ENCODE assay signal across 8 mouse cellular contexts in genomic region chr8:54077271-54078120, GRCm38 (mm10). TPM values are rescaled to one million over a fixed set of nuclear protein-coding genes. Genes with fewer than 3 reads are reported as not detected.
A peak's percentile ranks its signal among the peaks of the same experiment; 100 is the strongest.
DNase-seq lines count a peak whose midpoint lies in the region; ATAC-seq lines count a peak whose summit lies in the region.

TSS of gene Vegfc (plus strand) at chr8:54077606.

- H3K9ac ChIP-seq in hindbrain, embryonic 11.5 days (ENCODE audit: low read depth, low read length): peak within 1 kb of the TSS; percentile 77

- ATAC-seq in hindbrain, embryonic 11.5 days (ENCODE audit: low FRiP score): peak; percentile 86
- peak; percentile 78 for ATAC-seq in megakaryocyte-erythroid progenitor cell, adult 5-6 weeks (replicated peaks; ENCODE audit: low FRiP score, low TSS enrichment, poor library complexity, severe bottlenecking)

- H3K4me3 ChIP-seq in hindbrain, embryonic 11.5 days (ENCODE audit: low read depth, low read length): peak within 1 kb of the TSS; percentile 61

- intact Hi-C loops in left cerebral cortex, postnatal 36 days (cut with DNase I): loop anchor here (5.0 kb wide), 1 partner anchor 415 kb away; no protein-coding TSS in a partner anchor

- no peaks in the 10 kb centered on the region for H3K36me3 ChIP-seq in hindbrain, embryonic 11.5 days (ENCODE audit: control insufficient read depth, insufficient read depth, low read length)

- peak within 1 kb of the TSS; percentile 81 for H3K4me2 ChIP-seq in hindbrain, embryonic 11.5 days (replicated peaks; ENCODE audit: low read depth, low read length)

- no peaks in the 10 kb centered on the region for H3K4me1 ChIP-seq in hindbrain, embryonic 11.5 days (replicated peaks; ENCODE audit: control insufficient read depth, insufficient read depth, low read length)

- WGBS in hindbrain, embryonic 11.5 days: under 1% methylated on average over 61 of the region's 79 CpGs

- no peaks in the 10 kb centered on the region for H3K27me3 ChIP-seq in hindbrain, embryonic 11.5 days (ENCODE audit: control insufficient read depth, insufficient read depth, low read length)

- DNase-seq in R1 (ENCODE audit: low read depth, low spot score): peak; percentile 67
- peak; percentile 24 for DNase-seq in cerebellum, adult 9-10 months
- peak; percentile 7 to 40 for DNase-seq in frontal cortex, postnatal 14 days (ENCODE audit: low spot score in 2 of 2)
- DNase-seq in hindbrain, embryonic 11.5 days (ENCODE audit: low spot score): peak; percentile 79
- peak; percentile 40 to 49 for DNase-seq in left cerebral cortex, postnatal 36 days (ENCODE audit: low spot score in 2 of 2)
- DNase-seq in right cerebral cortex, postnatal 25 days: peak; percentile 50
- peak; percentile 37 to 63 for DNase-seq in urinary bladder, postnatal 4 days (ENCODE audit: low spot score in 2 of 2)

- peak within 1 kb of the TSS; percentile 62 for H3K27ac ChIP-seq in hindbrain, embryonic 11.5 days (ENCODE audit: low read depth, low read length)

- no peaks in the 10 kb centered on the region for H3K9me3 ChIP-seq in hindbrain, embryonic 11.5 days (ENCODE audit: control insufficient read depth, low read length)

RNA-seq across cellular contexts. Expression of gene Vegfc, which starts in this region (rescaled TPM):
- 5.9 and 7.2 TPM in 2 replicates for polyA plus RNA-seq in hindbrain, embryonic 11.5 days (2014; fragmentation: Nextera tagmentation; extraction: Ambion mirVana)
- 1 to 10 TPM; 3.8 to 4.0 TPM for total RNA-seq in left cerebral cortex, postnatal 36 days (2021)
- total RNA-seq in megakaryocyte-erythroid progenitor cell, adult 5-6 weeks (2014; fragmentation: Nextera tagmentation): 4.7 TPM in 1 of 2 replicates, not detected in the other
- total RNA-seq in megakaryocyte-erythroid progenitor cell, adult 5-6 weeks (2017): 0.34 TPM in 1 of 2 replicates, not detected in the other

Comparison
In these comparisons a context has a peak if more than half of its experiments do, and no peak if none do; other contexts are left out.
1. Peak in every context shown above with its lines: DNase-seq, ATAC-seq, H3K4me3 ChIP-seq and H3K27ac ChIP-seq.
2. DNase-seq: peak in every context shown above with its lines; median percentile 79 in hindbrain, embryonic 11.5 days; 67 in R1; 50 in right cerebral cortex, postnatal 25 days; 50 in urinary bladder, postnatal 4 days; 44 in left cerebral cortex, postnatal 36 days; 24 in cerebellum, adult 9-10 months; 24 in frontal cortex, postnatal 14 days.